Mouse (Mus musculus) embryonic fibroblast, embryonic 13.5 days (primary cell): ENCODE results near the gene Galnt2.

Source experiments
- CTCF ChIP-seq: IDR thresholded peaks from 2 replicates; pipeline ENCODE4 v1.5.1; 2011; ENCODE audit warnings: mild to moderate bottlenecking, control low read depth, low read length, moderate library complexity, borderline replicate concordance; ENCODE audit not compliant: insufficient read depth
- POLR2A ChIP-seq: IDR thresholded peaks from 2 replicates; pipeline ENCODE4 v1.6.1; 2011; ENCODE audit warnings: low read depth, mild to moderate bottlenecking, control low read depth, low read length, moderate library complexity

DNA sequence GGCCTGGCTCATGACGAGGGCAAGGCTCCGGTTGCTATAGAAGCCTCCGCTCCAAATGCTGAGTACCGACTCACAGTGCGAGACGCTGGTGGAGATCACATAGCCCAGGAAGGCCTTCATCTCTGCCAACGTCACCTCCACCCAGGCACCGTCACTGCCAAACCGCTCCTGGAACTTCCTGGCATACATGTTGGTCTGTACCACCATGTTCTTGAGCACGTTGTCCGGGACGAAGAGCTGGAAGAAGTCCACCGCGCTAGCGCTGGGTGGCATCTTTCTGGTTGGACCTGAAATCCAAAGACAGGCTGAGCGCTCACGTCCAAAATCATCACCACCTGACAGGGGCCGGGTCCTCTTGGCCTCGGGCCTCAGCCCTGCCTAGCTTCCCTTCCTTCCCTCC lies 153.1 kb downstream of the Galnt2 start:
- no peak for TF ChIP-seq CTCF
- no peak for TF ChIP-seq POLR2A
